Mouse (Mus musculus) CD4-positive, CD25-positive, alpha-beta regulatory T cell, adult 2 months (primary cell): ENCODE measurements at regions not wholly inside any gene's neighbourhood (a gene's known extent, or its start where the extent isn't known, plus 50 kb on each side); places are given as distances from the start of the nearest gene placed in this dataset.

Experiments used
- DNase-seq: peaks from one replicate; pipeline ENCODE4 v3.0.0-alpha.2; 2012; ENCODE audit warnings: low read depth, low spot score

- no peak for DNase-seq
Measured at GRCm38 (mm10) chr8:50387189-50387588, 1543.4 kb upstream of the Tenm3 start.

GRCm38 (mm10) chr8:50383697-50384096 lies 1539.9 kb upstream of the Tenm3 start:
- no peak for DNase-seq

GRCm38 (mm10) chr8:50379745-50380144 lies 1536.0 kb upstream of the Tenm3 start:
- no peak for DNase-seq

- DNase-seq: no peak
Measured at GRCm38 (mm10) chr8:50373790-50374189, 1530.0 kb upstream of the Tenm3 start.

GRCm38 (mm10) chr8:50326485-50326884 lies 1482.7 kb upstream of the Tenm3 start:
- DNase-seq: no peak

GRCm38 (mm10) chr8:50321356-50321963 lies 1477.7 kb upstream of the Tenm3 start:
- no peak for DNase-seq

- no peak for DNase-seq
Measured at GRCm38 (mm10) chr8:50316641-50317040, 1472.9 kb upstream of the Tenm3 start.

GRCm38 (mm10) chr8:50310308-50310707 lies 1466.6 kb upstream of the Tenm3 start:
- no peak for DNase-seq

GRCm38 (mm10) chr8:50300316-50300715 lies 1456.6 kb upstream of the Tenm3 start:
- no peak for DNase-seq

- peak; percentile 15 for DNase-seq
Measured at GRCm38 (mm10) chr8:50293501-50293900, 1449.8 kb upstream of the Tenm3 start.

GRCm38 (mm10) chr8:50292158-50292557 lies 1448.4 kb upstream of the Tenm3 start:
- DNase-seq: peak; percentile 9

- DNase-seq: no peak
Measured at GRCm38 (mm10) chr8:50276346-50276745, 1432.6 kb upstream of the Tenm3 start.

GRCm38 (mm10) chr8:50264757-50265156 lies 1421.0 kb upstream of the Tenm3 start:
- no peak for DNase-seq
